Mouse (Mus musculus) CH12F3 (cell line): ENCODE measurements around the gene Dffb.
"Not testable (repeated sequence)": the region's sequence is repeated elsewhere in the genome, so short reads cannot be mapped to it uniquely, and the experiment has no call there.

ENCODE experiments used
- in situ Hi-C: fragments of 300-500 bp; cut with MboI; formaldehyde crosslinking; loops from 2 replicates; pipeline ENCODE4 v1.14.3; 2020; ENCODE audit warnings: low sequenced_read_pairs

The Dffb gene

DNA sequence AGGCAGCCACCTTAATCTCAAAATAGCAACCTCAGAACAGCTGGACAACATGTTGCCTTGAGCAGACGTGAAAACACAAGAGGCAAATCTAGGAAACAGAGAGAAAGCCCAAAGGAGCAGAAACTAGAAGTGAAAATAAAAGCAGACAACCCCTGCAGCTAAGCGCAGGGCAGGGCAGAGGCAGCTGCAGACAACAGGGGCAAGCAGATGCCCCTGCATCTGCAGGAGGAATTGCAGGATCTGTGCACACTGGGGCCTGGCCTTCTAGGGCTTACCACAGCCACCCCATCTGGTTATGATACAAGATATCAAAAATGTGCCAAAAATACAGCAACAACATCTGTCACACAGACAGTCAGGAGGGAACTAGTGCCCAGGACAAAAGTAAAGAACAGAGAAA is 7.4 kb downstream of the Dffb start:
- in situ Hi-C loops, result no loop called here

- in situ Hi-C loops, result no loop called here
Observed at GRCm38 (mm10) chr4:153966651-153967050, 8.3 kb downstream of the Dffb start.

DNA sequence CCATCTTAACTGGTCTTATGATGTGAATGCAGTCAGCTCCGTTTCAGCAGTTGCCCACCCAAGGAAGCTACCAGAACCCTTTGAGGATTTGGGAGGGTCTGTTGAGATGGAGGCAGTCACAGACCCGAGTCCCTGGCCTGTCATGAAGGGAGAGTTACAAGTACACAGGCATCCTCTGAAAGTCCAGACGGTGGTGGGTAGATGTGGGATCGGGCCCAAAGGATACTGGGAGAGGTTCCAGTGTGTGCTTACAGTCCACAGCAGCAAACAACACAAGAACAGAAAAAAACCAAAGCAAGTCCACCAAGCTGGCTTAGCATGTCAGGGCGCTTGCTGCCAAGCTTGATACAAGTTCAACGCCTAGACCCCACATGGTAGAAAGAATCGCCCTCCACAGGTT is 12.3 kb downstream of the Dffb start:
- in situ Hi-C loops, result no loop called here

DNA sequence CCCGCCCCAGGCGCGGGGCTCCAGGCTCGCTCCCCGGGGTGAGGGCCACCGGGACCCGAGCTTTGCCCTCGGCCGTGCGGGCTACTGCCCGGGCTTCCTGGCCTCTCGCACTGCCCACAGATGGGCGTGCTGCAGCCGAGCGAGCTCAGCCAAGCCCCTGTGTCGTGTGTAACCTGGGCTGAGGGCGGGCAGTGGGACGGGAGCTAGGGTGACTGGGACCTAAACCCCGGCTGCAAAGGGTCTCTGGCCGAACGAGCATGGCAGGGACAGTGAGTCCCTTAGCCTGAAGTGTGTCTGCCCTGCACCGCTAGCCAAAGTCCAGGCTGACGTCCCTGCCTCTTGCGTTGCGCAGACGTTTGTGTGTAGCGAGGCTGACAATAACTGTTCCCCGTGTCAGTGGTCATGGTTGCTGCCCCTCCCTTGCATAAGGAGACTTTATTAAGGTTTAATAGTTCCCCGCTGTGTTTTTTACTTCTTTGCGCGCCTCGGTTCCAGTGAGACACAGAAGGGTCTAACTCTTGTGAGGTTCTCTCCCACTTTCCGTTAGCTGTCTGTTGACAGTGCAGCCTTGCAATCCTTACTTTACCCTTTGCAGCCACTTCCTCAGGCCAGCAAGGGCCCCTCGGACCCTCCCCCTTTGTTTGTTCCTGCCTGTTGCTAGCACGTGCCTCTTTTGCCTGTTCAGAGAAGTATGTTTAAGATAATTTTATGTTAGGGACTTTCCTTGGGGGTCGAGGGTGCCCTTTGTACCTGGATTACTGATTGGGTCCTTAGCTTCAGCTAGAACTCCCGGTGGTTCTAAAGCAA is 17.3 kb downstream of the Dffb start:
- in situ Hi-C loops, result no loop called here

- in situ Hi-C loops, result no loop called here
Observed at GRCm38 (mm10) chr4:153956569-153957405, 18.1 kb downstream of the Dffb start, which contains the start of gene A430005L14Rik. TSS of gene A430005L14Rik (plus strand) at chr4:153957237.

DNA sequence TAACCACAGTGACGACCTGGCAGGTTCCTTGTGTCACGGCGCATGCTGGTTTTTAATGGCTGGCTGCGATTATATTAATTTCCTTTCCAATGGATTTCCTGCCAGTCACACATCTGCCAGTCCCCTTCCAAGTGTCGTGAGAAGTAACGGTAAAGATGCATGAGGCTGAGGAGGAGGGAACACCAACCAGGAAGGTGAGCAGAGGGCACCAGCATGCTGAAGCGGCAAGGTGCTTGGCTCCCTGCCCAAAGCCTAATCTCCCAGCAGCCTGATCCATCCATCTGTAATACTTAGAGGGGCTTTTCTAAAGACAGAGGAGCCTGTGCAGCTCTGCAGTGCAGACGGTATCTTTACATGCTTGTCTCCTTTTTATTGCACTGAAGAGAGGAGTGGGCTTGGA is 19.3 kb downstream of the Dffb start:
- in situ Hi-C loops, result no loop called here

GRCm38 (mm10) chr4:153951692-153952091 is 23.2 kb downstream of the Dffb start:
- in situ Hi-C loops, result no loop called here

DNA sequence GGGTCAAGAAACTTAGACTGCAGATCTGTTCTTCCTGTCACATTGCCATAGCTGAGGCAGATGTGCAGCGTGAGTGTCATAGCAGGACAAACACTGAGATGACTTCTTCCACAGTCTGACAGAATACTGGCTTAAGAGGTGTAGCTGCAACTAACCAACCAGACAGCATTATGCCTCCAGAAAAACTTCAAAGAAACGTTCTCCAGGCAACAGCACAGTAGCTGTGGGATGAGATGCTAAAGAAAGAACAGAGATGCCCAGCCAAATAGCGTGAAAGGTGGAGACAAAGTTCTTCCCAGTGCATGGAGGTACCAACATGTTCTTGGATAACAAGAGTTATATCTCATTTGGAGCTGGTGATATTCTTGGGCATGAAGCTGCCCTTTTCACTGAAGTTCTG is 23.8 kb downstream of the Dffb start:
- in situ Hi-C loops, result no loop called here

DNA sequence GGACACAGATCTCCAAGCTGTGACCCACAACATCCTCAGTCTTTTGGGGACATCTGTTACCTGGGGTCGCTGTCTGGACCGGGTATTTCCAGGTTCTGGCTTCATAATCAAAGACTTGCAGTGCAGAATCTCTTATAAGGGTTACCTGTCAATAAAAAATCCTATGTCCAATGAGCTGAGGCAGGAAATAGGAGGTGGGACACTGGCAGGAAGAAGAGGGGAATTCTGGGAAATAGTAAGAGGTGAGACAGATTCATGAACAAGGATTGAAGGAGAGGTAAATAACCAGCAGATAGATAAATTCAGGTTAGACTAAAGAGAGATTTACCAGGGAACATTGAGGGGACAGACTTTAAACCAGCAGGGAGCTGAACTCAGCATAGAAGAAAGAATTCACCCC is 24.6 kb downstream of the Dffb start:
- in situ Hi-C loops, result no loop called here

DNA sequence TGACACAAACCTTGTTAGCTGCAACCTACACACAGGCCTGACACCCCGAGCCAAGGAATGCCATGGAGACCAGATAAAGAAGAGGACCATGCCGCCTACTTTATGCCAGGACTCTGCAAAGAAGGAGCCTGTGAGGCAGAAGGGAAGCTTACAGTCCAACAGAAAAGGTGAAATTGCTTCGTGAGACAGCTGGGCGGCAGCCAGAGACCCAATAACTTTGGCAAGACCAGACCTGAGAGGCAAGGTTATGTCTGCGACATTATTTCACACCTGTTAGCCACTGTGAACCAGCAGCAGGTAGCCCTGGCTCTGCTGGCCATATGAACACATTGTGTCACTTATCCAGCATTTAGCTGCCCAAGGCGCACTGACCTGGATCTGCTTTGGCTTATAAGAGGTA is 29.2 kb downstream of the Dffb start:
- in situ Hi-C loops, result loop anchor here (10.0 kb wide), 1 partner anchor 1401 kb away; no protein-coding TSS in a partner anchor

- in situ Hi-C loops, result loop anchor here (10.0 kb wide), 1 partner anchor 1399 kb away; no protein-coding TSS in a partner anchor
Observed at GRCm38 (mm10) chr4:153944261-153944660, 30.7 kb downstream of the Dffb start.

GRCm38 (mm10) chr4:153943243-153943642 is 31.7 kb downstream of the Dffb start:
- in situ Hi-C loops, result loop anchor here (10.0 kb wide), 1 partner anchor 1398 kb away; no protein-coding TSS in a partner anchor

- in situ Hi-C loops, result no loop called here
Observed at GRCm38 (mm10) chr4:153929921-153930320, 45.0 kb downstream of the Dffb start.

- in situ Hi-C loops, result no loop called here
Observed at GRCm38 (mm10) chr4:153929425-153929824, 45.5 kb downstream of the Dffb start.

- in situ Hi-C loops, result no loop called here
Observed at GRCm38 (mm10) chr4:153928772-153929299, 46.1 kb downstream of the Dffb start.

- in situ Hi-C loops, result not testable (repeated sequence)
Observed at GRCm38 (mm10) chr4:153922090-153922489, 52.8 kb downstream of the Dffb start.

DNA sequence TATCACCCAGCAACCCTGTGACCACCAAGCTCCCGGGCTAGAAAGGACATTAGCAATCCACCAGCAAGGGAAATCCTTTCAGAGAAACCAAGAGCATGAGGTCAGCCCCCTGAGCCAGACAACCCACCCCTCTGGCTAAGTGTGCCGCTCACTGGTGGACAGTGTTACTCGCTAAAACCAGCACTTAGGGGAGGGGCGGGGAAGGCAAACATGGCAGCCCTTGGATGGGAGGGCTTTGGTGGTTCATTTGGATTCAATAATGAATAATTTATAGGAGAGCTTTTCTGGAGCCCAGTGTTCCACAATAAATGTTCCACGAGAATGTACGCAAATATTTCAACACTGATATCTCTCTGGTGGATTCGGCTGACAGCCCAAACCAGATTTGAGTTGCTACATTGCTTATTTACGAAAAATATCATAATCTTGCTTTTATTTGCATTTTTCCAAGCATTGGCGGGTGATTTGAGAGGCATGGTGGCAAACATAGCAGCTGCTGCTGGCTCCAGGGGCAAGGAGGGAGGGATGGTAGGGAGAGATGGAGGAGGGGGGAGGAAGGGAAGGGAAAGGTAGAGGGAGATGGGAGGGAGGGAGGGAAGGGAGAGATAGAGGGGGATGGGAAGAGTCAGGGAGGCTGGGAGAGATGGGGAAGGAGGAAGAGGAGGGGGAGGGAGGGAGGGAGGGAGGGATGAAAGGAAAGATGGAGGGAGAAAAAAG is 54.3 kb downstream of the Dffb start:
- in situ Hi-C loops, result no loop called here

DNA sequence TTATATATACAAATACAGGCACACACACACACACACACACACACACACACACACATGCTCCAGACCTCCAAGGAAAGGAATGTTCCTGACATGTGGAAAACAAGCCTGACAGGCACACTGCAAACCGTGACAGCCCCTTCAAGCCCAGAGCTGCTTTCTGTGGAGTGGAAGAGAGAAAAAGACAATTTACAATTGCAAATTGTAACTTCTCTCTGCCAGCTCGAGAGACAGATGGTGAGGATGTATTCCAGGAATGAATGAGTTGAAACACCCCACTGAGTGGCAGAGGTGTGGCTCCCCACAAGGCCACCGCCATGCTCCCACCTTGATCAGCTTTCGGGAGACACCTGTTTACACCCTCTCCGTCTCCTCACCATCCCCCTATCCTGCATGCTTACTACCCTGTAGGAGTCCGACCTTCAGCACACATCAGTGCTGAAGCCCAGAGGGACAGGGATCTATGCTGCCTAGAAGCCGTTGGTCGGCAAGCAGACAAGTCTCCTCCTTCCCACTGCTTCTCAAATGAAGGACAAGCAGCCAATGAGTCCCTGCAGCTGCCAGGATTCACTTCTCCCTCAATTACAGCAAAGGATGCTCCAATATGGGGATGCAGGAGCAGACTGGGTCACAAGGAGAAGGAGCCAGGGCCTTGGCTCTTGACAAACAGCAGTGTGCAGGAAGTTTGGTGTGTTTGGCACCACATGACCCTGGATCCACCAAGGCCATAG is 57.0 kb downstream of the Dffb start:
- in situ Hi-C loops, result no loop called here
